Mouse (Mus musculus) embryo, embryonic 10.5 days (tissue): ENCODE measurements around the gene Guca2b.
"Not testable (repeated sequence)": the region's sequence is repeated elsewhere in the genome, so short reads cannot be mapped to it uniquely, and the experiment has no call there.

Experiments used
- DNase-seq: peaks from one replicate; pipeline ENCODE4 v3.0.0-alpha.2; 2015; ENCODE audit warnings: low spot score

The Guca2b gene

GRCm38 (mm10) chr4:119657011-119657410 is 1.7 kb downstream of the Guca2b start:
- DNase-seq, result no peak

- no peak for DNase-seq
Observed at GRCm38 (mm10) chr4:119642666-119643065, 16.1 kb downstream of the Guca2b start.

GRCm38 (mm10) chr4:119638656-119639055 is 20.1 kb downstream of the Guca2b start:
- no peak for DNase-seq

- no peak for DNase-seq
Observed at GRCm38 (mm10) chr4:119637946-119638345, 20.8 kb downstream of the Guca2b start.

GRCm38 (mm10) chr4:119637176-119637845 is 21.4 kb downstream of the Guca2b start, which contains the start of gene Guca2a:
Gene Guca2a, plus strand, starts transcription at chr4:119637704.
- DNase-seq, result no peak

- no peak for DNase-seq
Observed at GRCm38 (mm10) chr4:119636731-119637130, 22.0 kb downstream of the Guca2b start.

- no peak for DNase-seq
Observed at GRCm38 (mm10) chr4:119635686-119636085, 23.1 kb downstream of the Guca2b start.

- no peak for DNase-seq
Observed at GRCm38 (mm10) chr4:119634908-119635660, 23.7 kb downstream of the Guca2b start.

GRCm38 (mm10) chr4:119633948-119634347 is 24.8 kb downstream of the Guca2b start:
- no peak for DNase-seq

- no peak for DNase-seq
Observed at GRCm38 (mm10) chr4:119633342-119633741, 25.4 kb downstream of the Guca2b start.

GRCm38 (mm10) chr4:119632721-119633120 is 26.0 kb downstream of the Guca2b start:
- DNase-seq, result no peak

- peak; percentile 44 for DNase-seq
Observed at GRCm38 (mm10) chr4:119631115-119631919, 27.4 kb downstream of the Guca2b start.

- not testable (repeated sequence) for DNase-seq
Observed at GRCm38 (mm10) chr4:119628363-119628762, 30.4 kb downstream of the Guca2b start.

- DNase-seq, result no peak
Observed at GRCm38 (mm10) chr4:119627317-119627716, 31.4 kb downstream of the Guca2b start.

- DNase-seq, result no peak
Observed at GRCm38 (mm10) chr4:119626876-119627275, 31.9 kb downstream of the Guca2b start.

GRCm38 (mm10) chr4:119626081-119626645 is 32.6 kb downstream of the Guca2b start:
- DNase-seq, result no peak

GRCm38 (mm10) chr4:119614724-119615123 is 44.0 kb downstream of the Guca2b start:
- no peak for DNase-seq

GRCm38 (mm10) chr4:119614078-119614477 is 44.7 kb downstream of the Guca2b start:
- no peak for DNase-seq

- DNase-seq, result no peak
Observed at GRCm38 (mm10) chr4:119609488-119609887, 49.3 kb downstream of the Guca2b start.
